Mouse (Mus musculus): ENCODE data around the gene Rad9b.

The Rad9b gene

GRCm38 (mm10) chr5:122312346-122312745 is 41.7 kb downstream of the Rad9b start:
- no peak for DNase-seq (ENCODE audit: low spot score)

- no peak for DNase-seq (ENCODE audit: low spot score)
Observed at GRCm38 (mm10) chr5:122311692-122312091, 42.3 kb downstream of the Rad9b start.

- no peak for DNase-seq (ENCODE audit: low spot score)
Observed at GRCm38 (mm10) chr5:122310699-122311098, 43.3 kb downstream of the Rad9b start.

GRCm38 (mm10) chr5:122306536-122306935 is 47.5 kb downstream of the Rad9b start:
- DNase-seq (ENCODE audit: low spot score) = no peak

- no peak for DNase-seq (ENCODE audit: low spot score)
Observed at GRCm38 (mm10) chr5:122305472-122305871, 48.6 kb downstream of the Rad9b start.

GRCm38 (mm10) chr5:122304541-122304940 is 49.5 kb downstream of the Rad9b start:
- no peak for DNase-seq (ENCODE audit: low spot score)

- DNase-seq (ENCODE audit: low spot score) = no peak
Observed at GRCm38 (mm10) chr5:122303937-122304336, 50.1 kb downstream of the Rad9b start.

GRCm38 (mm10) chr5:122302810-122303745 is 51.0 kb downstream of the Rad9b start:
- DNase-seq (ENCODE audit: low spot score) = no peak

GRCm38 (mm10) chr5:122300071-122300518 is 53.9 kb downstream of the Rad9b start:
- no peak for DNase-seq (ENCODE audit: low spot score)

- DNase-seq (ENCODE audit: low spot score) = no peak
Observed at GRCm38 (mm10) chr5:122295113-122295935, 58.7 kb downstream of the Rad9b start.

GRCm38 (mm10) chr5:122294219-122294735 is 59.8 kb downstream of the Rad9b start:
- no peak for DNase-seq (ENCODE audit: low spot score)

- DNase-seq (ENCODE audit: low spot score) = no peak
Observed at GRCm38 (mm10) chr5:122293131-122293530, 60.9 kb downstream of the Rad9b start.

- DNase-seq (ENCODE audit: low spot score) = no peak
Observed at GRCm38 (mm10) chr5:122291553-122292339, 62.3 kb downstream of the Rad9b start.

- DNase-seq (ENCODE audit: low spot score) = no peak
Observed at GRCm38 (mm10) chr5:122291149-122291548, 62.9 kb downstream of the Rad9b start.

- no peak for DNase-seq (ENCODE audit: low spot score)
Observed at GRCm38 (mm10) chr5:122288147-122288811, 65.8 kb downstream of the Rad9b start.

GRCm38 (mm10) chr5:122287026-122287425 is 67.0 kb downstream of the Rad9b start:
- no peak for DNase-seq (ENCODE audit: low spot score)

GRCm38 (mm10) chr5:122286191-122286590 is 67.8 kb downstream of the Rad9b start:
- no peak for DNase-seq (ENCODE audit: low spot score)

- DNase-seq (ENCODE audit: low spot score) = no peak
Observed at GRCm38 (mm10) chr5:122285767-122286150, 68.3 kb downstream of the Rad9b start.

- DNase-seq (ENCODE audit: low spot score) = no peak
Observed at GRCm38 (mm10) chr5:122285029-122285766, 68.8 kb downstream of the Rad9b start.

Measured in testis, postnatal 14 days (tissue).